Comparison of ENCODE assay signal across 28 mouse cellular contexts in the genomic region with DNA sequence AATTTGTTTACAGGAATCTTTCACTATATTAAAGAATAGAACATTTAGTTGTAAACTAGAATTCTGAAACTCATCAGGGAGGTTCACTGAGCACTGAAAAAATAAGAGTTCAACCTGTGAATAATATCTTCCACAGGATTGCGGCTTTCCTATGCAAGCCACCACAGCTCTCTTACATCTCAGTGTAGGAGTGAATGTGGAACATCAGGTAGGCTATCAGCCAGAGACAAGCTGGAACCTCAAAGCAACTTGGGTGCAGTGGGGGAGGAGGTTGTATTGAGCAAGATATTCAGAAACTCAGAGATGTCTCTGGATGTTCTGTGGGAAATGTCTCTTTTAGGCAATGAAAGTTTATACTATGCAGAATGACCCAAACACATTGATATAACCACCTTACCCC. TPM values are rescaled to one million over a fixed set of nuclear protein-coding genes. Genes with fewer than 3 reads are reported as not detected.
DNase-seq lines count a peak whose midpoint lies in the region; ATAC-seq and TF ChIP-seq lines count a peak whose summit lies in the region.
"Had no signal": no experiment of that assay in that cellular context is flagged by ENCODE, and none has a peak within 500 bp of the region (broad histone marks: within the 10 kb centered on the region; RNA-seq: fewer than 3 reads in every experiment).

No protein-coding gene starts in this region.

- no peak for ATAC-seq in CD4-positive, CD25-positive, alpha-beta regulatory T cell, adult 4 months
- no peak for ATAC-seq in lung, postnatal 0 days
- ATAC-seq: activated CD4-positive, CD25-positive, alpha-beta regulatory T cell, adult 4 months; forebrain, embryonic 13.5 days; forebrain, postnatal 0 days; hindbrain, postnatal 0 days had no signal

- H3K4me3 ChIP-seq in thymus, adult 2 months (ENCODE audit: control insufficient read depth, insufficient read depth, low read length) = peak overlapping the region; percentile 11; the same call in 1 of the 2 replicates
- no peak overlapping the region for H3K4me3 ChIP-seq in lung, postnatal 0 days (ENCODE audit: low read depth, low read length)
- no peak overlapping the region for H3K4me3 ChIP-seq in hindbrain, embryonic 10.5 days
- H3K4me3 ChIP-seq: forebrain, embryonic 10.5 days; forebrain, embryonic 13.5 days; gastrocnemius, adult 2 months; heart, embryonic 12.5 days; heart, embryonic 15.5 days; hindbrain, embryonic 13.5 days had no signal

- peak overlapping the region; percentile 93 for H3K27ac ChIP-seq in thymus, adult 2 months (ENCODE audit: control insufficient read depth, insufficient read depth, low read length)
- H3K27ac ChIP-seq in lung, postnatal 0 days (ENCODE audit: low read length) = no peak overlapping the region
- H3K27ac ChIP-seq in hindbrain, embryonic 10.5 days = no peak overlapping the region
- H3K27ac ChIP-seq: forebrain, embryonic 10.5 days; forebrain, embryonic 13.5 days; gastrocnemius, adult 2 months; heart, embryonic 15.5 days; hindbrain, embryonic 13.5 days; hindbrain, postnatal 0 days had no signal

- H3K27me3 ChIP-seq in thymus, adult 2 months (ENCODE audit: control insufficient read depth, insufficient read depth, low read length) = no peaks in the 10 kb centered on the region
- no peaks in the 10 kb centered on the region for H3K27me3 ChIP-seq in lung, postnatal 0 days (replicated peaks; ENCODE audit: insufficient read depth, low read length)
- H3K27me3 ChIP-seq in hindbrain, embryonic 10.5 days (ENCODE audit: insufficient read depth, poor library complexity, severe bottlenecking) = no peaks in the 10 kb centered on the region; the same call in 1 of the 2 replicates
- H3K27me3 ChIP-seq: forebrain, embryonic 13.5 days; heart, embryonic 15.5 days had no signal

- no peak overlapping the region for H3K9ac ChIP-seq in lung, postnatal 0 days (replicated peaks; ENCODE audit: low read depth)
- H3K9ac ChIP-seq: forebrain, embryonic 13.5 days; forebrain, postnatal 0 days; heart, embryonic 12.5 days; heart, embryonic 15.5 days; hindbrain, embryonic 13.5 days had no signal

- WGBS in thymus, adult 2 months = 9% methylated on average over 1 of the region's 1 CpGs
- WGBS in lung, postnatal 0 days = 88% methylated on average over 1 of the region's 1 CpGs
- WGBS in hindbrain, embryonic 10.5 days = 94% methylated on average over 1 of the region's 1 CpGs

- no peak for TF ChIP-seq CTCF in thymus, adult 2 months (IDR thresholded peaks at IDR 0.05; ENCODE audit: borderline replicate concordance, control insufficient read depth, extremely low read depth, insufficient read depth, low read length, poor library complexity)
- no peak for TF ChIP-seq CTCF in lung, postnatal 0 days (IDR thresholded peaks at IDR 0.05)

- DNase-seq in CD4-positive, CD25-positive, alpha-beta regulatory T cell, adult 2 months (ENCODE audit: low read depth, low spot score) = peak; percentile 54
- peak; percentile 24 for DNase-seq in thymus, adult 2 months
- no peak for DNase-seq in thymus, postnatal 36 days
- peak; percentile 61 for DNase-seq in naive thymus-derived CD4-positive, alpha-beta T cell, adult 2 months (ENCODE audit: low read depth)
- peak; percentile 42 for DNase-seq in thymus, postnatal 25 days
- DNase-seq in lung, postnatal 0 days (ENCODE audit: low spot score) = no peak
- DNase-seq in hindbrain, embryonic 10.5 days (ENCODE audit: low spot score) = no peak
- DNase-seq: adrenal gland, adult 8-10 months; adrenal gland, postnatal 36 days; cerebellum, adult 18-20 months; cerebellum, adult 9-10 months; cerebellum, postnatal 14 days; forebrain, postnatal 0 days; gastrocnemius, adult 2 months; gastrocnemius, postnatal 14 days; heart, adult 11 months; heart, postnatal 14 days; heart, postnatal 4 days had no signal

- H3K4me1 ChIP-seq in thymus, adult 2 months (replicated peaks; ENCODE audit: control insufficient read depth, insufficient read depth, low read length) = no peaks in the 10 kb centered on the region
- no peaks in the 10 kb centered on the region for H3K4me1 ChIP-seq in lung, postnatal 0 days (ENCODE audit: insufficient read depth, low read depth, low read length)
- H3K4me1 ChIP-seq in hindbrain, embryonic 10.5 days (replicated peaks) = no peaks in the 10 kb centered on the region
- H3K4me1 ChIP-seq: forebrain, embryonic 10.5 days; forebrain, embryonic 13.5 days; heart, embryonic 12.5 days; heart, embryonic 15.5 days; hindbrain, embryonic 13.5 days had no signal

- H3K4me2 ChIP-seq in lung, postnatal 0 days (replicated peaks; ENCODE audit: low read depth, low read length) = no peak overlapping the region
- H3K4me2 ChIP-seq: forebrain, embryonic 13.5 days; heart, embryonic 12.5 days; heart, embryonic 15.5 days; hindbrain, embryonic 13.5 days had no signal

- TF ChIP-seq EP300 in lung, postnatal 0 days (IDR thresholded peaks at IDR 0.05) = no peak

- peaks cover 56% of the 10 kb centered on the region for H3K36me3 ChIP-seq in thymus, adult 2 months (ENCODE audit: control insufficient read depth, insufficient read depth, low read length)
- H3K36me3 ChIP-seq in lung, postnatal 0 days (ENCODE audit: insufficient read depth, low read length) = no peaks in the 10 kb centered on the region
- H3K36me3 ChIP-seq in hindbrain, embryonic 10.5 days = no peaks in the 10 kb centered on the region
- H3K36me3 ChIP-seq: forebrain, embryonic 10.5 days; heart, embryonic 12.5 days; heart, embryonic 15.5 days; hindbrain, embryonic 13.5 days had no signal

- H3K9me3 ChIP-seq in lung, postnatal 0 days (ENCODE audit: low read length) = no peaks in the 10 kb centered on the region
- no peaks in the 10 kb centered on the region for H3K9me3 ChIP-seq in hindbrain, embryonic 10.5 days
- H3K9me3 ChIP-seq: forebrain, embryonic 10.5 days; forebrain, embryonic 13.5 days; heart, embryonic 12.5 days; heart, embryonic 15.5 days; hindbrain, embryonic 13.5 days had no signal

- no peak for TF ChIP-seq POLR2A in thymus, adult 2 months (IDR thresholded peaks at IDR 0.05; ENCODE audit: control insufficient read depth, extremely low read depth, insufficient read depth, low read length, poor library complexity)

RNA-seq across cellular contexts. Expression of a gene that starts 15.8 kb away (rescaled TPM):
- 1 to 10 TPM; 2.0 to 3.1 TPM for polyA plus RNA-seq in CD4-positive, CD25-positive, alpha-beta regulatory T cell, adult 4 months (2017; shearing (Covaris generic))
- 9.8 and 13.8 TPM in 2 replicates for polyA plus RNA-seq in thymus, adult 2 months (2012; rRNA removed)
- polyA plus RNA-seq in lung, postnatal 0 days (2015; fragmentation: Nextera tagmentation; extraction: Ambion mirVana) = not detected in 2 replicates
- not detected in 2 replicates for polyA plus RNA-seq in hindbrain, embryonic 10.5 days (2016; fragmentation: Nextera tagmentation; extraction: Ambion mirVana)
- polyA plus RNA-seq: embryonic facial prominence, embryonic 11.5 days; embryonic facial prominence, embryonic 14.5 days; forebrain, embryonic 10.5 days; forebrain, embryonic 13.5 days; forebrain, postnatal 0 days; heart, embryonic 12.5 days; heart, embryonic 15.5 days; hindbrain, embryonic 13.5 days; hindbrain, postnatal 0 days had no signal

Comparison
In these comparisons a context has a peak if more than half of its experiments do, and no peak if none do; other contexts are left out.
1. DNase-seq: peak in CD4-positive, CD25-positive, alpha-beta regulatory T cell, adult 2 months (single experiment), thymus, adult 2 months (single experiment), naive thymus-derived CD4-positive, alpha-beta T cell, adult 2 months (single experiment) and thymus, postnatal 25 days (single experiment); none in thymus, postnatal 36 days (0 of 2), lung, postnatal 0 days (single experiment) and hindbrain, embryonic 10.5 days (single experiment).